Mouse (Mus musculus): ENCODE results near the gene Smad6. TPM values are rescaled to one million over a fixed set of nuclear protein-coding genes. Genes with fewer than 3 reads are reported as not detected.

The Smad6 gene
- polyA plus RNA-seq, 1 experiment from 2014 or later = 47.2 TPM

- Histone ChIP-seq H3K36me3 (no peaks in the 10 kb centered on the region), H3K4me3 (peak overlapping the region; percentile 29; the same call in 1 of the 2 replicates), H3K4me1 (peaks cover 93% of the 10 kb centered on the region), H3K9me3 (no peaks in the 10 kb centered on the region), H3K27ac (peak overlapping the region; percentile 92), H3K27me3 (ENCODE audit: insufficient read depth, poor library complexity, severe bottlenecking) (no peaks in the 10 kb centered on the region)
- 5% methylated on average over 14 of the region's 14 CpGs for WGBS
- DNase-seq (ENCODE audit: low spot score) = peak; percentile 98
These were observed 23.4 kb upstream of the Smad6 start for GRCm38 (mm10) chr9:64045117-64045890.

DNA sequence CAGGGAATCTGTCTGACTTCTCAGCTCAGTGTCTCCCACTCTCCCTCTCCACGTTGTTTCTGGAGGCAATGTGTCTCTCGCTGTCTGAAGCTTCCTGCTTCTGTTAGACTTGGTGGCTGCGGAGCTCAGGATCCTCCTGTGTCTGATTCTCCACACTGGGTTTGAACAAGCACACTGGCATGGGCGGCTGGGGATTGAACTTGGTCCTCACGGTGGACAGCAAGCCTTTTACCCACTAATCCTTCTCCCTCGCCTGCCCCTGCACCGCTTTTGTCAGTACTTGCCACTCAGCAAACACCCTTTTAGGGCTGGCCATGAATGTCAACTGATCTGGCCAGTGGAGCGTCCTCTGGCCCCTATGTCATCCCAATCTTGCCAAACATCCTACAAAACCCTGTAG lies 22.5 kb upstream of the Smad6 start:
- H3K27me3 ChIP-seq (ENCODE audit: insufficient read depth, poor library complexity, severe bottlenecking) = no peaks in the 10 kb centered on the region
- no peaks in the 10 kb centered on the region for H3K9me3 ChIP-seq
- DNase-seq (ENCODE audit: low spot score) = no peak
- no peaks in the 10 kb centered on the region for H3K36me3 ChIP-seq
- peak overlapping the region; percentile 92 for H3K27ac ChIP-seq
- WGBS = 29% methylated on average over 8 of the region's 8 CpGs
- peaks cover 87% of the 10 kb centered on the region for H3K4me1 ChIP-seq
- 0 out of 2 replicates have a peak overlapping the region, but pooled peaks have one; percentile 5 for H3K4me3 ChIP-seq

DNA sequence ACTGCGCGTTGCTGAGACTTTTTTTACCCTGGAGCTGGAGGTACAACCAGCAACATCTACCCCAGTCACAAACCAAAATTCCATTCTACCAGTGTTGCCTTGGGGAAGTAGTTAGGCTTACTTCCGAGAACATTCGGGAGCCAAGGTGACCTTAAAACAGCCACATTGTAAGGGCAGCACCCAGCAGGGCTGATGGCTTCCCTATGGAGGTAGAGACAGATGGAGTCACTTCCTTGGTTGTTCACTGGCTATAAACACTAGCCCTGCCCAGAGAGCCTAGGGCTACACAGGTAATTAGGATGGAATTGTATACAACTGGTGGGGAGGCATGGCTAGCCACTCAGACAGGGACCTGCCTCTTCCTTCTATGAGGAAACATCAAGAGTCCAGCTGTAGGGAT lies 21.1 kb upstream of the Smad6 start:
- H3K4me1 ChIP-seq = peaks cover 76% of the 10 kb centered on the region
- 78% methylated on average over 4 of the region's 4 CpGs for WGBS
- H3K9me3 ChIP-seq = no peaks in the 10 kb centered on the region
- H3K36me3 ChIP-seq = no peaks in the 10 kb centered on the region
- no peaks in the 10 kb centered on the region for H3K27me3 ChIP-seq (ENCODE audit: insufficient read depth, poor library complexity, severe bottlenecking)
- no peak overlapping the region for H3K4me3 ChIP-seq
- DNase-seq (ENCODE audit: low spot score) = no peak
- peak overlapping the region; percentile 92 for H3K27ac ChIP-seq

GRCm38 (mm10) chr9:64042216-64042615 lies 20.4 kb upstream of the Smad6 start:
- Histone ChIP-seq H3K27me3 (ENCODE audit: insufficient read depth, poor library complexity, severe bottlenecking) (no peaks in the 10 kb centered on the region), H3K4me1 (peaks cover 69% of the 10 kb centered on the region), H3K36me3 (no peaks in the 10 kb centered on the region), H3K4me3 (no peak overlapping the region), H3K27ac (peak overlapping the region; percentile 92), H3K9me3 (no peaks in the 10 kb centered on the region)
- 84% methylated on average over 8 of the region's 8 CpGs for WGBS
- DNase-seq (ENCODE audit: low spot score) = no peak

DNA sequence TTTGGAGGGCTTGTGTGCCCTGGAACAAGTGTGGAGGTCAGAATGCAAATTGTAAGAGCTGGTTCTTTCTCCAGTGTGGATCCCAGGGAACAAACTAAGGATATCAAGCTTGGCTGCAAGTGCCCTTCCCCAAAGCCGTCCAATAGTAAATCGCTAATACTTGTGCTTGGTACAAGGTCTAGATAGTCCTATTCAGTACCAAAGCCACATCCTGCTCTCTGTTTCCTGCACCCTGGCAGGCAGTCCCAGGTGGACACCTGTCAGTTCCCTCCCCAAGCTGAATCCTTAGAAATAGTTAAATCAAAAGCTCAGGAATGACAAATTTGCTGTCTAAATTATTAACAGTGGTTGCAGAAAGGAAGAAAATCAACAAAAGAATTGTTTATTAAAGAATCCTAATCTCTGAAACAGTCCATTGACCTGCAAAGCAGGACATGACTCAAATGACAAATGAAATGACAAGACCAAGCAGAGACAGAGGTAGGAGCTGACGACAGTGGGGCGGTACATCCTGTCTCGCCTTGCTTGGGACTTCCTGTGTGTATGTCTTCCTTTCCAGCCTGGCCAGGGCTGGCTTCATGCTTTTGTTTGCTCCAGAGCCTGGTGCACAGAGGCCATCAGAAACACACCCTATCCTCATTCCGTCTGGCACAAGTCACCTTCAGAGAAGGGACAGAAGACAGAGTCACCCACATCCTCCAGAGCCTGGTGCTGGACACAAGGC lies 8.2 kb upstream of the Smad6 start:
- Histone ChIP-seq H3K9me3 (no peaks in the 10 kb centered on the region), H3K4me3 (no peak overlapping the region), H3K27me3 (ENCODE audit: insufficient read depth, poor library complexity, severe bottlenecking) (no peaks in the 10 kb centered on the region), H3K4me1 (peaks cover 55% of the 10 kb centered on the region), H3K27ac (peak overlapping the region; percentile 57; the same call in 1 of the 2 replicates), H3K36me3 (no peaks in the 10 kb centered on the region)
- no peak for DNase-seq (ENCODE audit: low spot score)
- 73% methylated on average over 6 of the region's 6 CpGs for WGBS

GRCm38 (mm10) chr9:64025565-64025964 lies 3.7 kb upstream of the Smad6 start:
- H3K4me3 ChIP-seq = no peak overlapping the region
- 0 out of 2 replicates have a peak, but pooled peaks cover 2% of the 10 kb centered on the region for H3K36me3 ChIP-seq
- no peaks in the 10 kb centered on the region for H3K27me3 ChIP-seq (ENCODE audit: insufficient read depth, poor library complexity, severe bottlenecking)
- no peaks in the 10 kb centered on the region for H3K9me3 ChIP-seq
- 3% methylated on average over 3 of the region's 3 CpGs for WGBS
- H3K4me1 ChIP-seq = peaks cover 61% of the 10 kb centered on the region
- H3K27ac ChIP-seq = peak overlapping the region; percentile 100
- DNase-seq (ENCODE audit: low spot score) = no peak

GRCm38 (mm10) chr9:64024976-64025375 lies 3.1 kb upstream of the Smad6 start:
- Histone ChIP-seq H3K4me1 (peaks cover 55% of the 10 kb centered on the region), H3K36me3 (peaks cover 8% of the 10 kb centered on the region; the same call in 1 of the 2 replicates), H3K9me3 (no peaks in the 10 kb centered on the region), H3K27me3 (ENCODE audit: insufficient read depth, poor library complexity, severe bottlenecking) (no peaks in the 10 kb centered on the region), H3K27ac (peak overlapping the region; percentile 100), H3K4me3 (no peak overlapping the region)
- WGBS = 38% methylated on average over 2 of the region's 2 CpGs
- DNase-seq (ENCODE audit: low spot score) = peak; percentile 84

GRCm38 (mm10) chr9:64022562-64023366 lies 905 bp upstream of the Smad6 start:
- no peaks in the 10 kb centered on the region for H3K9me3 ChIP-seq
- peaks cover 27% of the 10 kb centered on the region for H3K36me3 ChIP-seq
- peak overlapping the region; percentile 90 for H3K4me3 ChIP-seq
- peak overlapping the region; percentile 100 for H3K27ac ChIP-seq
- under 1% methylated on average over 51 of the region's 54 CpGs for WGBS
- peak; percentile 98 for DNase-seq (ENCODE audit: low spot score)
- no peaks in the 10 kb centered on the region for H3K27me3 ChIP-seq (ENCODE audit: insufficient read depth, poor library complexity, severe bottlenecking)
- H3K4me1 ChIP-seq = peaks cover 64% of the 10 kb centered on the region

GRCm38 (mm10) chr9:64021319-64021850 lies 474 bp downstream of the Smad6 start:
- no peak for DNase-seq (ENCODE audit: low spot score)
- H3K27ac ChIP-seq = peak overlapping the region; percentile 100

DNA sequence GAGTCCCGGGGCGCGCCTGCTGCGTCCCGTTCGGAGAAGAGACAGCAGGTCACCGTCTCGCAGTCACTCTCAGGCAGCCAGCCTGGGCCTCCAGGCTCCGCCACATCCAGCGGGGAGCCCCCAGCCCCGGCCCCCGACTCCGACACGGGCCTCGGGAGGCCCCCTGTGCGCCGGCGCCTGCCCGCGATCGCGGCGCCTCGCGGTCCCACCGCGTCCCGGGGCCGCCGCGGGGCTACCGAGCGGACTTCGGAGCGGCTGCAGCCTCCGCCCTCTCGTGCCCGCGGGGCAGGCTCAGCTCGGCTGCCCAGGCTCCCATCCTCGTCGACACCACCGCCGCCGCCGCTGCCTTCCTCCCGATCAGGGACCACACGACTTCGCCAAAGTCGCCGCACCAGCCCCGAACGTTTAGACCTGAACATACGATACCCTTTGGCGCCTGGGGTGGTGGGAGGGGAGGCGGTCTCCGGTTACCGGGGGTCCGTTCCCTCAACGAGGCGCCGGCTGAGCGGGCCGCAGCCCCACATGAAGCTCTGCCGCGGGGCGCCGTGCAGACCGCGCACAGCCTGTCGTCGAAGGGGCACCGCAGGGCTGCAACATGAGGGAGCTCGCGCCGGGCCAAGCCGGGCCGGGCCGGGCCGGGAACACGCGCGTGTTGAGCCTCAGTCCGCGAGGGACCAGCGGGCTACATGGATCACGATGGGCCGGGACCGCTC lies 1.1 kb downstream of the Smad6 start:
- Histone ChIP-seq H3K4me3 (peak overlapping the region; percentile 90), H3K27me3 (ENCODE audit: insufficient read depth, poor library complexity, severe bottlenecking) (no peaks in the 10 kb centered on the region), H3K4me1 (peaks cover 69% of the 10 kb centered on the region), H3K36me3 (peaks cover 45% of the 10 kb centered on the region), H3K27ac (peak overlapping the region; percentile 100), H3K9me3 (no peaks in the 10 kb centered on the region)
- DNase-seq (ENCODE audit: low spot score) = no peak
- WGBS = under 1% methylated on average over 85 of the region's 89 CpGs

More at GRCm38 (mm10) chr9:64021319-64021850, 474 bp downstream of the Smad6 start:
- peaks cover 67% of the 10 kb centered on the region for H3K4me1 ChIP-seq
- H3K4me3 ChIP-seq = peak overlapping the region; percentile 90
- H3K9me3 ChIP-seq = no peaks in the 10 kb centered on the region
- under 1% methylated on average over 32 of the region's 32 CpGs for WGBS
- H3K27me3 ChIP-seq (ENCODE audit: insufficient read depth, poor library complexity, severe bottlenecking) = no peaks in the 10 kb centered on the region
- H3K36me3 ChIP-seq = peaks cover 39% of the 10 kb centered on the region

DNA sequence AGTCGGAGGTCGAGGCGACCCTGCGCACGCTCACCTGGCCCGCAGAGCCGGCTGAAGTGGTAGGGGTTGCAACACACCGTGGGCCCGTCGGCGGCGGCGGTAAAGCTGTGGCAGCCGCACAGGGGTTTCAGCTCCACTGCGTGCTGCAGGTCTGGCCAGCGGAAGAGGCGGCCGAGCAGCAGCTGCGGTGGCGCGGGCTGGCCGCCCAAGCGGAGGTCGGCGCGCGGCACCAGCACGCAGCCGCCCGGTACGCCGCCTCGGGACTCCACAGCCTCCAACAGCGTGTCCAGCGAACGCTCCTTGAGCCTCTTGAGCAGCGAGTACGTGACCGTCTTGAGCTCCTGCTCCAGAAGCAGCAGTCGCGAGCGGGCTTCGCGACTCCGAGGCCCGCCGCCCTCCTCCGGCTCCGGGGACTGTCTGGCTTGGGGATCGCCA lies 1.7 kb downstream of the Smad6 start:
- H3K27ac ChIP-seq = peak overlapping the region; percentile 100
- H3K9me3 ChIP-seq = no peaks in the 10 kb centered on the region
- DNase-seq (ENCODE audit: low spot score) = no peak
- H3K36me3 ChIP-seq = peaks cover 51% of the 10 kb centered on the region
- H3K4me1 ChIP-seq = peaks cover 71% of the 10 kb centered on the region
- under 1% methylated on average over 50 of the region's 50 CpGs for WGBS
- H3K27me3 ChIP-seq (ENCODE audit: insufficient read depth, poor library complexity, severe bottlenecking) = no peaks in the 10 kb centered on the region
- peak overlapping the region; percentile 90 for H3K4me3 ChIP-seq

All from heart, embryonic 10.5 days (tissue).